Mouse (Mus musculus): ENCODE results near the gene Wnt5b.

GRCm38 (mm10) chr6:119467785-119468059 lies 76.4 kb downstream of the Wnt5b start:
- peak; percentile 89 for TF ChIP-seq CTCF (IDR thresholded peaks at IDR 0.05; ENCODE audit: low read depth, low read length)
- no peak for TF ChIP-seq POLR2A (IDR thresholded peaks at IDR 0.05; ENCODE audit: borderline replicate concordance, low read depth, low read length)
